Mouse (Mus musculus): Measurements from ENCODE around the gene Ahsa1. TPM values are rescaled to one million over a fixed set of nuclear protein-coding genes. Genes with fewer than 3 reads are reported as not detected.
A peak's percentile ranks its signal among the peaks of the same experiment; 100 is the strongest.
"Not testable (repeated sequence)": the region's sequence is repeated elsewhere in the genome, so short reads cannot be mapped to it uniquely, and the experiment has no call there.

Ahsa1 gene
- total RNA-seq, 2 experiments from 2014 or later = 173 to 174 TPM

- intact Hi-C loops (cut with DNase I) = no loop called here
- DNase-seq (ENCODE audit: low spot score in 2 of 2) = no peak
Observed at GRCm38 (mm10) chr12:87278118-87278730, 11.9 kb downstream of the Ahsa1 start.

DNA sequence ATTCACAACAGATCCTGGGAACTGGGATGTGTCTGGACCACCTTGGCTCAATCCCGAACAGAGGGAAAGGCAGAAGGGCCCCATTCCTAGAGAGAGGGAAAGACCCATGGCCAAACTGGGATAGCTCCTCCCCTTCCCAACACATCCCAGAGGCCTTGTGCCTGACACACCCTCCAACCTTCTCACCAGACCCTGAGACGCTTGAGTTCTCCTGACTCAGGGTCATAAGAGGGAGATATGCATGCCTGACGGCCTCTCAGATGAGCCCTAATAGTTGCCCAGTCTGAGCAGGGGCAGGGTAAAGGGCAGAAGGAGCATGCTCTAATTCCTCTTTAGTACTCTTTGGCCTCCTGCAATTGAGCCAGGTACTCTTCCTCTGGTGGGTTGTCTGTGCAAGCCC is 13.1 kb downstream of the Ahsa1 start:
- intact Hi-C loops (cut with DNase I) = no loop called here
- no peak for DNase-seq (ENCODE audit: low spot score in 2 of 2)

DNA sequence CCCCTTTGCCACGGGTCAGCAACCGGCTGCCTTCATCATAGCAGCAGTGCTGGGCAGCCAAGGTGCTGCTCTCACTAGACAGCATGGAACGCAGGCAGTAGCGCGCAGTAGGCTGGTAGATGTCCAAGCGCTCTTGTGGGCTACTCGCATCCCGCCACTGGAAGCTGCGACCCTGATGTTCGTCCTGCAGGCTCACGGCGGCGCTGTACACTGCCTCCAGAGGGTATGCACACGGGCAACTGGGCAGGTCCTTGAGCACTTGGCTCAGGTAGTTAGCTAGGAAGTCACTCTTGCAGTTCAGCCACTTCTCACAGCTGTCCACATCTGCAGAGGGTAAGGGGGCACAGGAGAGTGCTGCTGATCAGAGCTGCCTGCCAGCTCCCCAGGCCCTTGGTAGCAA is 13.6 kb downstream of the Ahsa1 start:
- intact Hi-C loops (cut with DNase I) = no loop called here
- DNase-seq (ENCODE audit: low spot score in 2 of 2) = no peak

- intact Hi-C loops (cut with DNase I) = no loop called here
- DNase-seq (ENCODE audit: low spot score in 2 of 2) = no peak
Observed at GRCm38 (mm10) chr12:87281766-87282165, 15.5 kb downstream of the Ahsa1 start.

- intact Hi-C loops (cut with DNase I) = no loop called here
- DNase-seq (ENCODE audit: low spot score in 2 of 2) = no peak
Observed at GRCm38 (mm10) chr12:87282743-87283142, 16.5 kb downstream of the Ahsa1 start.

GRCm38 (mm10) chr12:87283706-87284105 is 17.4 kb downstream of the Ahsa1 start:
- intact Hi-C loops (cut with DNase I) = no loop called here
- no peak for DNase-seq (ENCODE audit: low spot score in 2 of 2)

GRCm38 (mm10) chr12:87284268-87284667 is 18.0 kb downstream of the Ahsa1 start:
- intact Hi-C loops (cut with DNase I) = no loop called here
- no peak for DNase-seq (ENCODE audit: low spot score in 2 of 2)

- intact Hi-C loops (cut with DNase I) = no loop called here
- DNase-seq (ENCODE audit: low spot score in 2 of 2) = no peak
Observed at GRCm38 (mm10) chr12:87284726-87285125, 18.4 kb downstream of the Ahsa1 start.

GRCm38 (mm10) chr12:87289100-87289499 is 22.8 kb downstream of the Ahsa1 start:
- intact Hi-C loops (cut with DNase I) = no loop called here

GRCm38 (mm10) chr12:87293934-87294333 is 27.7 kb downstream of the Ahsa1 start:
- DNase-seq (ENCODE audit: low spot score in 2 of 2) = no peak
- intact Hi-C loops (cut with DNase I) = no loop called here

More at GRCm38 (mm10) chr12:87289100-87289499, 22.8 kb downstream of the Ahsa1 start:
- DNase-seq (ENCODE audit: low spot score in 2 of 2) = no peak

DNA sequence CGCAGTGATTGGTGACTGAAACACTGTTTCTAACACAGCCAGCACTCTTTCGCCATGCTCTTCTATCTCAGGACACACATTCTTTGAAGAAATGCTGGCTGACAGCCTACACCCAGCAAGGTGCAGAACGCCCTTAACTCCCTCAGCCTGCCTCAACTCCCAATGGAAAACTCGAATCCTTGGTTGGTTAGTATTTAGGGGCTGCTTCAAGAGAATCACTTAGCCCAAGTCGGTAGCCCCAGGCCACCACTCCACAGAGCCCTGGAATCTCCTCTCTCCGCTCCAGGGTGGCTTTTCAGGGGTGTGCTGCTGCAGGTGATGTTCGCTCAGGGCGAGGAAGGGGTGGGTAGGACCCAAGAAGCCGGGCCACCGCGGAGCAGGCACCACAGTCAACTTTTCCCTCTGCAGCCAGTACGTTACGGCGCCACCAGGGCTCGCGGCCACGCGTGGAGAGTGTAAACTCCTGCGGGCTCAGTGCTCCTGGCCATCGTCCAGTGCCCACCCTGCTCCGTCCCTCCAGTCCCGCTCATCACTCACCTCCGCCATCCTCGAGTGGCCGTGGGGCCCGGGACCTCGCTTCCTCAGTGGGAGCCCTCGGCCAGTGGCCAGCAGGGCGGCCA is 32.9 kb downstream of the Ahsa1 start:
- DNase-seq (ENCODE audit: low spot score in 2 of 2) = peak in 1 of 2 experiments; percentile 22
- intact Hi-C loops (cut with DNase I) = no loop called here

DNA sequence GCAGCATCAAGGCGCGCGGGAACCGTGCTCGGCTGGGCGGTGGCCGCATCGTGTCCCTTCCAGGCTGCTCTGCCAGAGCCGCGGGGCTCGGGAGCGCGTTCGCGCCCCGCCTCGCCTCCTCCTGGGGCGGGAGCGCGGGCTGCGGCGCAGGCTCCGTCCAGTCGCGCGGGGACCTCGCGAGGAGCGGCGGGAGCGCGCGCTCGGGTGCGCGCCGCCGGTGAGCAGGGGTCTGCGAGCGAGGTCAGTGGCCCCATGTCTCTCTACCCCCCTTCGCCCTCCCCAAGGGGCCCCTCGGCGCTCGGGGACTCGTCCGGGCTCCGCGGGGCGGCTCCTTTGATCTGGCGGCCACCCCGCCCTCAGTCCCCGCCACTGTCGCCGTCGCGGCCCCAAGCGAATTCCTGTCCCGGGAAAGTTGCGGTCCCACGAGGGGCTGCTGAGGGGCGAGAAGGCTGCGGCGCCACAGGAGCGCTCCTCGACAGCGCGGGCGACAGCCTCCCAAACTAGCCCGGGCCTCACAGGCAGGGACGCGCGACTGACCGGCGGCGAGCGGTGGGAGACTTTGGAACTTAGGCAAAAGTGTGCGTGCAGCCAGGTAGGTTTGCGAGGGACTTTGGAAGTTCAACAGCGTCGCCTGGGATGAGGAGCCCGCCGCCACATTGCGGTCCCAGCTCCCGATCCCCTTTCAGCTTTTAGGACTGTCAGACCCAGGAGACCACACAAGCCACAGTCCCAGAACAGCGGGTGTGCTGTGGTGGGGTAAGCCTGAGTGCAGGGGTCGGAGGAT is 33.6 kb downstream of the Ahsa1 start, which contains the start of gene Ism2:
Gene Ism2, minus strand, starts transcription at position 49 of the 784 bp plus-strand sequence.
- intact Hi-C loops (cut with DNase I) = no loop called here
- peak in 1 of 2 experiments; percentile 12 for DNase-seq (ENCODE audit: low spot score in 2 of 2)

DNA sequence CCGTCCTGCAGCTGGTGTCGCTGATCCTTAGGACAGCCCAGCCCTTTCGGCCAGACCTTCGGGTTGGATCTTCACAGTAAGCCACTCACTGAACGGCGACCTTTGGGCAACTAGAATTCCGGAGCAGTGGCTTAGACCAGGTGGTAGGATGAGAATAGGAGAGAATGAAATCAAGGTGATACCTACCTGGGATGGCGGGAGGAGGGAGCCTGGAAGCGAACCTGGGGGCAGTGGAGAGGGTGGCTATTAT is 34.1 kb downstream of the Ahsa1 start:
- DNase-seq (ENCODE audit: low spot score in 2 of 2) = no peak
- intact Hi-C loops (cut with DNase I) = no loop called here

GRCm38 (mm10) chr12:87301189-87301588 is 34.9 kb downstream of the Ahsa1 start:
- no peak for DNase-seq (ENCODE audit: low spot score in 2 of 2)

GRCm38 (mm10) chr12:87305767-87306583 is 39.7 kb downstream of the Ahsa1 start:
- DNase-seq (ENCODE audit: low spot score in 2 of 2) = no peak
- intact Hi-C loops (cut with DNase I) = no loop called here

More at GRCm38 (mm10) chr12:87301189-87301588, 34.9 kb downstream of the Ahsa1 start:
- intact Hi-C loops (cut with DNase I) = no loop called here

DNA sequence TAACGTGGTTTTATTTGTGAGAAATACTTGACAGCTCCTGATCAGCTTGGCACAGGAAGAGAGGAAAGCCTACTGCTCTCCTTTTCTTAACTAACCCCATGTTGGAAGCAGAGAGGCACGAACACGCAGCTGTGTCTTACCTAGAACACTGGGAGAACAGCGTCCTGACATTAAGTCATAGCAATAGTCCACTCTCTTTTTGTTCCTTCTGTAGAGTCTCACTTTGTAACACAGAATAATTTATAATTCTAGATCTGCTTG is 40.2 kb downstream of the Ahsa1 start:
- DNase-seq (ENCODE audit: low spot score in 2 of 2); intact Hi-C loops (cut with DNase I): not testable (repeated sequence)

DNA sequence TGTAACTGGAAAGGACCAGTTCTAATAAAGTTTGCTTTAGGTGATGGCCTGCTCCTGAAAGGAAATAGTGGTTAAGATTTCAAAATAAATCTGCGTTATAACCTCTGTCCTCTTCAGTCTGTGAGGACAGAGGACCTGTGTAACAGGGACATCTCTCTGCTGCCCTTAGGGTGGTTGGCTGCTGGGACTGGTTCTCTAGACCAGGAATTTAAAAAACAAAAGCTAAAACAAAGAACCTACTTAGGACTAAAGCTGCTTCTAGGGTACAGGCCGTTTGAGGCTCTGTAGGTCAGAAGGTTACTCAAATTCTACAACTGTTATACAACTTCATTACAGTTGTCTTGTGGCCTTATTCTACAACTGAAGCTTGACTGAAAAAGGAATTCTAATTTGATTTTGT is 46.8 kb downstream of the Ahsa1 start:
- intact Hi-C loops (cut with DNase I) = no loop called here

DNA sequence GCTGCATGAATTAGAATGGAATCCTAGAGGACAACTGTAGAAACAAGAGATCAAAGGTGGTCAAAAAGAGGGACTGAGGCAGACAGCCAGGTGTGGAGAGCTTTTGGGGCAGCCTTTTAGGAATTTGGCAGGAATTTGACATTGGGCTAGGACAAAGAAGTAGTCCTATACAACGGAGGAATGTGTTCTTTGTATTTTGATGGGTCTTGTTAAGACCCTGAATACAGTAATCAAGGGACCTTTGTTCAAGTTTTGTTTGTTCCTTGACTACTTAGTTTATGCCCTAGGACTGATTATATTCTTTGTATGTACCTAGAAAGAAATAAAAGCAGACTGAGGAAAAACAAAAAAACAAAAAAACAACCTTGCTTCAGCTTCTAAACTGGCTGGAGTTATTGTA is 51.7 kb downstream of the Ahsa1 start:
- intact Hi-C loops (cut with DNase I) = no loop called here
- DNase-seq (ENCODE audit: low spot score in 2 of 2) = no peak

More for the DNA sequence above, 46.8 kb downstream of the Ahsa1 start:
- no peak for DNase-seq (ENCODE audit: low spot score in 2 of 2)

GRCm38 (mm10) chr12:87319229-87319628 is 53.0 kb downstream of the Ahsa1 start:
- intact Hi-C loops (cut with DNase I) = no loop called here

More at GRCm38 (mm10) chr12:87319229-87319628, 53.0 kb downstream of the Ahsa1 start:
- no peak for DNase-seq (ENCODE audit: low spot score in 2 of 2)
